Mouse (Mus musculus) Muller cell, postnatal 12 days (primary cell): Measurements from ENCODE around the gene D930007J09Rik.

ENCODE experiments used
- DNase-seq: peaks from one replicate; pipeline ENCODE4 v3.0.0-alpha.2; 2015; ENCODE audit errors: inconsistent ontology term

Gene D930007J09Rik

GRCm38 (mm10) chr13:32759036-32759435 is 43.6 kb downstream of the D930007J09Rik start:
- no peak for DNase-seq
